Mouse (Mus musculus) kidney, adult 2 months (tissue): ENCODE measurements around the gene Atp1a2.

Experiments used
- CTCF ChIP-seq: fragments of 200-500 bp; conservative IDR thresholded peaks from 2 replicates; pipeline ENCODE4 v1.5.1; 2011; ENCODE audit warnings: low read depth, mild to moderate bottlenecking, control low read depth, low read length, moderate library complexity, mixed read lengths; ENCODE audit not compliant: insufficient read depth, insufficient read length
- POLR2A ChIP-seq: fragments of 200-500 bp; IDR thresholded peaks from one replicate; pipeline ENCODE4 v1.6.1; 2011; ENCODE audit warnings: low read depth, low read length, control low read depth

DNA sequence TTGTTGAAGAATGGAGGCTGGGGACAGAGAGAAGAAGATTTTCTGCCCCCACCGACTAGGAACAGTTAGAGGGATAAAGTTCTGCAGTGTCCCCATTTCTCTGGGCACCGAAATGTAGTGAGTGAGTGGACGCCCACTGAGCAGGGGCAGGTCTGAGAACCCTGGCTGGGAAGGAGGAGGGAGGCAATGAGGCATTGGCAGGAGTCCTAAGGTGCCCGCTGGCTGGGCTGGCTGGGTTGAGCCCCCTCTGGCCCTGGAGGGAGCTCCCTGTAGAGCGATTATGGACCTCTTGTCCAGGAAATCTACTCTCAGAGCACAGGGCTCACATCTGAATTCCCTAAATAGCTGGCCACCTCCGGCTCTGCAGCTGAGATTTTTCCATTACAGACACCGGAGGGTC is 1.7 kb upstream of the Atp1a2 start:
- TF ChIP-seq CTCF (no peak), POLR2A (no peak)
